Mouse (Mus musculus) thymus, adult 2 months (tissue): ENCODE data around the gene Snap47. TPM values are rescaled to one million over a fixed set of nuclear protein-coding genes. Genes with fewer than 3 reads are reported as not detected.
A peak's percentile ranks its signal among the peaks of the same experiment; 100 is the strongest.

Experiments used
- DNase-seq: peaks from one replicate; pipeline ENCODE4 v3.0.0; 2021
- H3K27ac ChIP-seq: fragments of 200-500 bp; 2 replicates; pipeline ENCODE4 v1.5.1; 2012; ENCODE audit warnings: low read length, control low read depth; ENCODE audit not compliant: control insufficient read depth, insufficient read depth
- H3K27me3 ChIP-seq: fragments of 200-500 bp; 2 replicates; pipeline ENCODE4 v1.6.1; 2012; ENCODE audit warnings: mild to moderate bottlenecking, low read length, moderate library complexity, mixed read lengths; ENCODE audit not compliant: control insufficient read depth, insufficient read depth
- H3K36me3 ChIP-seq: fragments of 200-500 bp; 2 replicates; pipeline ENCODE4 v1.6.1; 2012; ENCODE audit warnings: mild to moderate bottlenecking, low read length, moderate library complexity; ENCODE audit not compliant: control insufficient read depth, insufficient read depth
- H3K4me1 ChIP-seq: fragments of 200-500 bp; replicated peaks from 2 replicates; pipeline ENCODE4 v1.6.1; 2012; ENCODE audit warnings: low read length; ENCODE audit not compliant: control insufficient read depth, insufficient read depth
- H3K4me3 ChIP-seq: fragments of 200-500 bp; 2 replicates; pipeline ENCODE4 v1.5.1; 2012; ENCODE audit warnings: mild to moderate bottlenecking, low read length, control low read depth, moderate library complexity; ENCODE audit not compliant: control insufficient read depth, insufficient read depth
- CTCF ChIP-seq: fragments of 200-500 bp; IDR thresholded peaks from 2 replicates; pipeline ENCODE4 v1.5.1; 2012; ENCODE audit warnings: mild to moderate bottlenecking, control low read depth, low read length, moderate library complexity, borderline replicate concordance; ENCODE audit not compliant: control insufficient read depth, poor library complexity, insufficient read depth; ENCODE audit errors: extremely low read depth
- POLR2A ChIP-seq: fragments of 200-500 bp; IDR thresholded peaks from 2 replicates; pipeline ENCODE4 v1.6.1; 2012; ENCODE audit warnings: mild to moderate bottlenecking, low read length, control low read depth, moderate library complexity; ENCODE audit not compliant: control insufficient read depth, poor library complexity, insufficient read depth; ENCODE audit errors: extremely low read depth
- WGBS: fragments of 180-500 bp; shearing (Covaris S2); methylation state at CpG from one replicate; pipeline ENCODE4 v1.1.7; 2018; 5-methylcytosine and 5-hydroxymethylcytosine counted together
- polyA plus RNA-seq: library from polyadenylated mRNA; depleted of rRNA; stranded (reverse); fragments of >200 nt; gene quantifications from 2 replicates; pipeline ENCODE4 v1.2.3, GENCODE M21; 2012

The Snap47 gene
- polyA plus RNA-seq, 1 experiment = 36.8 TPM

- Histone ChIP-seq H3K36me3 (no peaks in the 10 kb centered on the region), H3K27me3 (no peaks in the 10 kb centered on the region), H3K27ac (no peak overlapping the region), H3K4me3 (no peak overlapping the region), H3K4me1 (peaks cover 12% of the 10 kb centered on the region)
- TF ChIP-seq POLR2A = no peak
- TF ChIP-seq CTCF = no peak
- WGBS = 91% methylated on average over 9 of the region's 9 CpGs
- DNase-seq = no peak
Measured at GRCm38 (mm10) chr11:59428057-59428660, 22.8 kb downstream of the Snap47 start.

GRCm38 (mm10) chr11:59425671-59426101, 25.3 kb downstream of the Snap47 start:
- TF ChIP-seq CTCF = peak; percentile 77; the same call in 1 of the 2 replicates
- TF ChIP-seq POLR2A = no peak
- Histone ChIP-seq H3K4me1 (peaks cover 25% of the 10 kb centered on the region), H3K4me3 (no peak overlapping the region), H3K36me3 (no peaks in the 10 kb centered on the region), H3K27ac (peak overlapping the region; percentile 29; the same call in 1 of the 2 replicates), H3K27me3 (no peaks in the 10 kb centered on the region)
- peak; percentile 67 for DNase-seq
- 2% methylated on average over 7 of the region's 7 CpGs for WGBS

- Histone ChIP-seq H3K4me3 (no peak overlapping the region), H3K36me3 (no peaks in the 10 kb centered on the region), H3K4me1 (peaks cover 31% of the 10 kb centered on the region), H3K27me3 (no peaks in the 10 kb centered on the region), H3K27ac (no peak overlapping the region)
- TF ChIP-seq POLR2A = no peak
- no peak for TF ChIP-seq CTCF
- DNase-seq = no peak
- 84% methylated on average over 5 of the region's 5 CpGs for WGBS
Measured at GRCm38 (mm10) chr11:59423010-59423588, 27.9 kb downstream of the Snap47 start.

GRCm38 (mm10) chr11:59421967-59422366, 29.0 kb downstream of the Snap47 start:
- Histone ChIP-seq H3K27ac (no peak overlapping the region), H3K4me3 (no peak overlapping the region), H3K36me3 (no peaks in the 10 kb centered on the region), H3K27me3 (no peaks in the 10 kb centered on the region), H3K4me1 (peaks cover 31% of the 10 kb centered on the region)
- WGBS = 13% methylated on average over 2 of the region's 2 CpGs
- TF ChIP-seq CTCF (no peak), POLR2A (no peak)
- DNase-seq = no peak

- H3K27ac ChIP-seq = no peak overlapping the region
- DNase-seq = no peak
- H3K27me3 ChIP-seq = no peaks in the 10 kb centered on the region
- TF ChIP-seq CTCF (no peak), POLR2A (no peak)
- H3K4me3 ChIP-seq = no peak overlapping the region
- 26% methylated on average over 8 of the region's 8 CpGs for WGBS
- H3K36me3 ChIP-seq = no peaks in the 10 kb centered on the region
- H3K4me1 ChIP-seq = peaks cover 31% of the 10 kb centered on the region
Measured at GRCm38 (mm10) chr11:59421436-59421835, 29.6 kb downstream of the Snap47 start.

- TF ChIP-seq POLR2A (no peak), CTCF (no peak)
- H3K4me1 ChIP-seq = peaks cover 19% of the 10 kb centered on the region
- no peak for DNase-seq
- no peaks in the 10 kb centered on the region for H3K27me3 ChIP-seq
- H3K4me3 ChIP-seq = no peak overlapping the region
- H3K36me3 ChIP-seq = no peaks in the 10 kb centered on the region
- 30% methylated on average over 5 of the region's 5 CpGs for WGBS
- H3K27ac ChIP-seq = no peak overlapping the region
Measured at GRCm38 (mm10) chr11:59418708-59419107, 32.3 kb downstream of the Snap47 start.
